Mouse (Mus musculus) neural tube, embryonic 11.5 days (tissue): ENCODE results near the gene Limd2. TPM values are rescaled to one million over a fixed set of nuclear protein-coding genes. Genes with fewer than 3 reads are reported as not detected.

ENCODE experiments used
- ATAC-seq: fragments of 200-750 bp; cut with Nextera tagmentation; 2 replicates; pipeline ENCODE4 v1.8.0; 2017; ENCODE audit warnings: moderate number of reproducible peaks, mild to moderate bottlenecking, moderate TSS enrichment, moderate library complexity; ENCODE audit not compliant: insufficient read depth, low FRiP score, low TSS enrichment
- DNase-seq: peaks from one replicate; pipeline ENCODE4 v3.0.0-alpha.2; 2015; ENCODE audit warnings: low spot score
- H3K27ac ChIP-seq: fragments of 300-500 bp; sonication (generic); 2 replicates; pipeline ENCODE4 v1.5.1; 2014; ENCODE audit warnings: low read depth, mild to moderate bottlenecking, low read length
- H3K27me3 ChIP-seq: fragments of 300-500 bp; sonication (generic); 2 replicates; pipeline ENCODE4 v1.6.1; 2014; ENCODE audit warnings: mild to moderate bottlenecking, low read length, mixed read lengths; ENCODE audit not compliant: control insufficient read depth, insufficient read depth
- H3K36me3 ChIP-seq: fragments of 300-500 bp; sonication (generic); 2 replicates; pipeline ENCODE4 v1.6.1; 2014; ENCODE audit warnings: mild to moderate bottlenecking, low read length, moderate library complexity, mixed read lengths; ENCODE audit not compliant: control insufficient read depth, insufficient read depth
- H3K4me1 ChIP-seq: fragments of 300-500 bp; sonication (generic); 2 replicates; pipeline ENCODE4 v1.6.1; 2014; ENCODE audit warnings: low read length, mixed read lengths; ENCODE audit not compliant: control insufficient read depth, insufficient read depth
- H3K4me2 ChIP-seq: fragments of 300-500 bp; sonication (generic); 2 replicates; pipeline ENCODE4 v1.6.1; 2014; ENCODE audit warnings: low read depth, mild to moderate bottlenecking, moderate library complexity
- H3K4me3 ChIP-seq: fragments of 300-500 bp; sonication (generic); 2 replicates; pipeline ENCODE4 v1.5.1; 2014; ENCODE audit warnings: low read depth, low read length
- H3K9ac ChIP-seq: fragments of 300-500 bp; sonication (generic); 2 replicates; pipeline ENCODE4 v1.6.1; 2014; ENCODE audit warnings: mild to moderate bottlenecking, low read length
- H3K9me3 ChIP-seq: fragments of 300-500 bp; sonication (generic); 2 replicates; pipeline ENCODE4 v1.6.1; 2016; ENCODE audit warnings: low read length; ENCODE audit not compliant: control insufficient read depth
- whole genome bisulfite sequencing: fragments of 180-500 bp; shearing (Covaris S2); extraction: QIAGEN DNeasy Blood & Tissue Kit; methylation state at CpG from one replicate; pipeline ENCODE4 v1.1.7; 2014; 5-methylcytosine and 5-hydroxymethylcytosine counted together
- polyA plus RNA-seq: library from polyadenylated mRNA; unstranded; fragments of >200 nt; fragmentation: Nextera tagmentation; extraction: Ambion mirVana; gene quantifications from 2 replicates; pipeline ENCODE4 v1.2.1, GENCODE M21; 2014

Gene Limd2
- polyA plus RNA-seq, 1 experiment from 2014 or later, result 295 TPM

GRCm38 (mm10) chr11:106178036-106178782, 17.5 kb upstream of the Limd2 start:
- 79% methylated on average over 5 of the region's 5 CpGs for whole genome bisulfite sequencing
- H3K9ac ChIP-seq, result no peak overlapping the region
- H3K27me3 ChIP-seq, result no peaks in the 10 kb centered on the region
- H3K36me3 ChIP-seq, result no peaks in the 10 kb centered on the region
- no peaks in the 10 kb centered on the region for H3K4me1 ChIP-seq
- H3K9me3 ChIP-seq, result no peaks in the 10 kb centered on the region
- H3K4me3 ChIP-seq, result no peak overlapping the region
- ATAC-seq (no peak), DNase-seq (no peak)
- no peak overlapping the region for H3K27ac ChIP-seq
- no peak overlapping the region for H3K4me2 ChIP-seq

DNA sequence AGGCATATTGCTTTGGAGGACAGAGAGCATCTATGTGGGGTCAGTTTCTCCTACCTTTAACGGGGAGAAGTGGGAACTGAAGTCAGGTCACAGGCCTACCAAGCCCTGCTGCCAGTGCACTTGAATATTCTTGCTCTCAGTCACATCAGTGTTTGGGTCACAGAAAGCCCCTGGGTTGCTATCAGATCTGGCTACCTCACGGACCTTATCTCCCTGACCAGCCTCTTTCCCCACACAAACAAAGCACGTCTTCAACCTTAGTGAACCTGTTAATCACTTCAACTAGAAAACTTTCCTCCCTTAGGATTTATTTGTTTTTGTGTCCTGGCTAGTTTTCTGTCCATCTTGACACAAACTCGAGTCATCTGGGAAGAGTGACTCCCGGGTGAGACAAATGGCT, 15.7 kb upstream of the Limd2 start:
- Histone ChIP-seq H3K9me3 (no peaks in the 10 kb centered on the region), H3K4me1 (no peaks in the 10 kb centered on the region), H3K27me3 (no peaks in the 10 kb centered on the region), H3K36me3 (0 out of 2 replicates have a peak, but pooled peaks cover 2% of the 10 kb centered on the region), H3K4me3 (no peak overlapping the region), H3K4me2 (no peak overlapping the region), H3K9ac (no peak overlapping the region), H3K27ac (no peak overlapping the region)
- ATAC-seq, result no peak
- 88% methylated on average over 5 of the region's 5 CpGs for WGBS
- no peak for DNase-seq

- Histone ChIP-seq H3K27ac (no peak overlapping the region), H3K27me3 (no peaks in the 10 kb centered on the region), H3K4me1 (no peaks in the 10 kb centered on the region), H3K9ac (no peak overlapping the region), H3K9me3 (no peaks in the 10 kb centered on the region), H3K4me3 (no peak overlapping the region), H3K4me2 (no peak overlapping the region), H3K36me3 (0 out of 2 replicates have a peak, but pooled peaks cover 2% of the 10 kb centered on the region)
- ATAC-seq (no peak), DNase-seq (no peak)
- 62% methylated on average over 3 of the region's 3 CpGs for WGBS
Measured at GRCm38 (mm10) chr11:106175081-106175480, 14.4 kb upstream of the Limd2 start.

DNA sequence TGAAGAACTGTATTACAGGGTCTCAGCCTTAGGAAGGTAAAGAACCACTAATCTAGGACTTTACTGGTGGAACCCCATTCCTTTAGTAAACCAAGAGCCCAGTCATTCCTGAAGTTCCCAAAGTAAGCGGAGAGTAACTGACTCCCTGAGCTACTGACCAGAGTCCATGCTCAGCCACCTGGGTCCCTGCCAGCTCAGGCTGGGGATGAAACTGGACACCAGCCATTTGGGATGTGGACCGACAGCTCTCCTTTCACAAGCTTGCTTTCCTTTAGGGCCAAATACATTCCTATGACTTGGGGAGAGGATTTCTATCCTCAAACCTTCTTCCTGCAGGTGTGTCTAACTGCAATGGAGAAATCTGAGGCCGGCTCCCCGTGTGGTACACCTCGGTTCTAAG, 13.7 kb upstream of the Limd2 start:
- Histone ChIP-seq H3K9me3 (no peaks in the 10 kb centered on the region), H3K9ac (no peak overlapping the region), H3K4me3 (no peak overlapping the region), H3K4me2 (no peak overlapping the region), H3K27me3 (no peaks in the 10 kb centered on the region), H3K36me3 (0 out of 2 replicates have a peak, but pooled peaks cover 2% of the 10 kb centered on the region), H3K4me1 (no peaks in the 10 kb centered on the region), H3K27ac (no peak overlapping the region)
- 83% methylated on average over 5 of the region's 5 CpGs for WGBS
- no peak for DNase-seq
- ATAC-seq, result no peak

- Histone ChIP-seq H3K4me2 (no peak overlapping the region), H3K4me1 (no peaks in the 10 kb centered on the region), H3K27ac (no peak overlapping the region), H3K27me3 (no peaks in the 10 kb centered on the region), H3K9ac (no peak overlapping the region), H3K36me3 (0 out of 2 replicates have a peak, but pooled peaks cover 2% of the 10 kb centered on the region), H3K9me3 (no peaks in the 10 kb centered on the region), H3K4me3 (no peak overlapping the region)
- DNase-seq (no peak), ATAC-seq (no peak)
- 98% methylated on average over 2 of the region's 2 CpGs for WGBS
Measured at GRCm38 (mm10) chr11:106173228-106173627, 12.6 kb upstream of the Limd2 start.

- ATAC-seq (no peak), DNase-seq (no peak)
- H3K9me3 ChIP-seq, result no peaks in the 10 kb centered on the region
- H3K4me2 ChIP-seq, result no peak overlapping the region
- H3K27ac ChIP-seq, result no peak overlapping the region
- no peaks in the 10 kb centered on the region for H3K4me1 ChIP-seq
- H3K27me3 ChIP-seq, result no peaks in the 10 kb centered on the region
- WGBS, result 84% methylated on average over 7 of the region's 7 CpGs
- H3K9ac ChIP-seq, result no peak overlapping the region
- H3K4me3 ChIP-seq, result no peak overlapping the region
- H3K36me3 ChIP-seq, result peaks cover 4% of the 10 kb centered on the region; the same call in 1 of the 2 replicates
Measured at GRCm38 (mm10) chr11:106170807-106171206, 10.1 kb upstream of the Limd2 start.

GRCm38 (mm10) chr11:106167435-106167834, 6.8 kb upstream of the Limd2 start:
- no peak overlapping the region for H3K4me2 ChIP-seq
- H3K9me3 ChIP-seq, result no peaks in the 10 kb centered on the region
- peaks cover 4% of the 10 kb centered on the region; the same call in 1 of the 2 replicates for H3K36me3 ChIP-seq
- H3K4me3 ChIP-seq, result no peak overlapping the region
- no peaks in the 10 kb centered on the region for H3K4me1 ChIP-seq
- H3K27me3 ChIP-seq, result no peaks in the 10 kb centered on the region
- 90% methylated on average over 5 of the region's 5 CpGs for WGBS
- H3K27ac ChIP-seq, result no peak overlapping the region
- DNase-seq, result no peak
- no peak overlapping the region for H3K9ac ChIP-seq
- no peak for ATAC-seq

DNA sequence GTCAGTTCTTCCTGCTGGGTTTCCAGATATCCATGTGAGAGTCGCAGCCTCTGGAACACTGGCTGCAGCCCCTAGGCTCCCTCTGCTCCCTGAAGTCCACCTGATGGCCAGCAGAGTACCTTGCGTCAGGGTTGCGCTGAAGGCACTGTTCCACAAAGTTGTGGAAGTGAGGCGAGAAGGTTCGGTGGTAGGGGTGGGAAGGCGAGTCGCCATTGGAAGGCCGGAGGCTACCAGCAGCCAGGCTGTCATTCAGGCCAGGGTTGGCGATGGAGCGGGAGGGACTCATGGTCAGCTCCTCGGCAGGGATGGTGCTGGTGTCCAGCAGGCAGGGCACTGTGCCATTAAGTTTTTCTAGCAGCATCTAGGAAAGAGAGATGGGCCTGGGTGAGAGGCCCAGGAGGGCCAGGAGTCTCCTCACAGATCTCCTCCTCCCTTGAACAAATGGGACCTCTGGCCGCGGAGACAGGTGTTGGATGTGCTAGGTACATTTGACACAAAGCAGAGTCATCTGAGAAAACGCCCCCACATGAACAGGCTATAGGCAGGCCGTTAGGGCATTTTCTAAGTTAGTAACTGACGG, 4.0 kb upstream of the Limd2 start:
- Histone ChIP-seq H3K27me3 (no peaks in the 10 kb centered on the region), H3K27ac (no peak overlapping the region), H3K4me3 (no peak overlapping the region), H3K4me1 (peaks cover 9% of the 10 kb centered on the region), H3K4me2 (no peak overlapping the region), H3K36me3 (peaks cover 4% of the 10 kb centered on the region; the same call in 1 of the 2 replicates), H3K9ac (no peak overlapping the region), H3K9me3 (no peaks in the 10 kb centered on the region)
- DNase-seq (no peak), ATAC-seq (no peak)
- WGBS, result 90% methylated on average over 16 of the region's 16 CpGs

DNA sequence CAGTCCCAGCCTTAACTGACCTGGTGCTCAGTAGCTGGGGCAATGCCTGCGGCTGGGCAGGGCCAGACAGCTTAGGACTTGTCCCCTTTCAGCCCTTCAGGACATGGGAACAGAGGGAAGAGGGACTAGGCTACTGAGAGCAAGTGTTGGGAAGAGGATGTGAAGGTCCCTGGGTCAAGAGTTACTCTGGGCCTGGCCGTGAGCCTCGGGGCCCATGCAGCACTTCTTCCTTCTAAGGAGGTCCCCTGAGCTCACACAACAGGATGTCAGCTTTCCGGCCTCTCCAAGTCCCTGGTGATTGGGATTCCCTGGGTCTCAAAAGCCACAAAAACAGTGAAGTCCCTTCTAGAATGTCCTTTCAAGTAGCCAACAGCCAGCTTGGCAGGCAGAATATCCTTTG, 2.9 kb upstream of the Limd2 start:
- Histone ChIP-seq H3K27ac (no peak overlapping the region), H3K4me1 (peaks cover 16% of the 10 kb centered on the region), H3K9ac (no peak overlapping the region), H3K36me3 (peaks cover 4% of the 10 kb centered on the region; the same call in 1 of the 2 replicates), H3K9me3 (no peaks in the 10 kb centered on the region), H3K4me3 (no peak overlapping the region), H3K4me2 (no peak overlapping the region), H3K27me3 (no peaks in the 10 kb centered on the region)
- no peak for DNase-seq
- 87% methylated on average over 4 of the region's 4 CpGs for WGBS
- ATAC-seq, result no peak
